Mouse (Mus musculus) bone marrow, adult 2 months (tissue): ENCODE results near the gene Arl4c. TPM values are rescaled to one million over a fixed set of nuclear protein-coding genes. Genes with fewer than 3 reads are reported as not detected.
"Not testable (repeated sequence)": the region's sequence is repeated elsewhere in the genome, so short reads cannot be mapped to it uniquely, and the experiment has no call there.

Experiments
- H3K27ac ChIP-seq: fragments of 200-500 bp; 2 replicates; pipeline ENCODE4 v1.5.1; 2012; ENCODE audit warnings: low read depth, mild to moderate bottlenecking, control low read depth, inconsistent platforms, low read length; ENCODE audit not compliant: control insufficient read depth, poor library complexity, insufficient read depth
- H3K4me1 ChIP-seq: fragments of 200-500 bp; 2 replicates; pipeline ENCODE4 v1.6.1; 2011; ENCODE audit warnings: low read length; ENCODE audit not compliant: control insufficient read depth, insufficient read depth
- H3K4me3 ChIP-seq: fragments of 200-500 bp; replicated peaks from 2 replicates; pipeline ENCODE3; 2011; ENCODE audit warnings: mild to moderate bottlenecking, low read depth, low read length, control low read depth; ENCODE audit not compliant: control insufficient read depth
- CTCF ChIP-seq: fragments of 200-500 bp; IDR thresholded peaks from 2 replicates; pipeline ENCODE4 v1.5.1; 2011; ENCODE audit warnings: low read length, control low read depth; ENCODE audit not compliant: control insufficient read depth, insufficient read depth
- POLR2A ChIP-seq: fragments of 200-500 bp; IDR thresholded peaks from 2 replicates; pipeline ENCODE4 v1.6.1; 2011; ENCODE audit warnings: low read depth, mild to moderate bottlenecking, control low read depth, low read length, borderline replicate concordance; ENCODE audit not compliant: control insufficient read depth
- WGBS: fragments of 180-500 bp; shearing (Covaris S2); methylation state at CpG from one replicate; pipeline ENCODE4 v1.1.7; 2018; 5-methylcytosine and 5-hydroxymethylcytosine counted together
- polyA plus RNA-seq: library from polyadenylated mRNA; stranded (reverse); fragments of >200 nt; gene quantifications from 2 replicates; pipeline ENCODE4 v1.2.4, GENCODE M21; 2011; ENCODE audit warnings: low replicate concordance; ENCODE audit not compliant: missing spikeins, insufficient read depth, insufficient read length

Gene Arl4c
- polyA plus RNA-seq, 1 experiment, result 4.5 TPM

DNA sequence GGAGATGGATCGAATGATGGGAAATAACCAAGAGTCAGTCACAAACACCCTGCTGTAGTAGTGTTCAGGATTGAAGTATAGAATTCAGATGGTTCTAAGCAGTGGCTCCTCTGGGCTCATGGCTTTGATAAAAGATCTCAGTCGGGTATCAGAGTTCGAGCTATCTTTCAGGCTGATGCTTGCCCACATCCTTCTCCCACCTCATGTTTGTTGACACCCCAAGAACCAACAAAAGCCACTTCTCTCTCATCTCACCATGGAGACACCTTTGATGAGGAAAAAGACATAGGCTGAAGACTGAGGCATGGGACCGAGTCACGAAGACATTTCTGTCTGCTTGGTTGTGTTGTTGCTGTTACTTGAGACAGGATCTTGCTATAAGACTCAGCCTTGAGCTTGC, 57.6 kb downstream of the Arl4c start:
- no peak overlapping the region for H3K4me3 ChIP-seq
- H3K4me1 ChIP-seq, result peaks cover 5% of the 10 kb centered on the region
- TF ChIP-seq POLR2A (no peak), CTCF (no peak)
- WGBS, result 76% methylated on average over 5 of the region's 5 CpGs
- no peak overlapping the region for H3K27ac ChIP-seq

GRCm38 (mm10) chr1:88643181-88643823, 58.7 kb downstream of the Arl4c start:
- Histone ChIP-seq H3K4me1 (peaks cover 6% of the 10 kb centered on the region), H3K4me3 (no peak overlapping the region), H3K27ac (peak overlapping the region; percentile 15; the same call in 1 of the 2 replicates)
- whole genome bisulfite sequencing, result 63% methylated on average over 5 of the region's 5 CpGs
- TF ChIP-seq CTCF (no peak), POLR2A (no peak)

- no peak for TF ChIP-seq POLR2A
- no peak for TF ChIP-seq CTCF
- Histone ChIP-seq H3K27ac (no peak overlapping the region), H3K4me3 (no peak overlapping the region), H3K4me1 (peaks cover 6% of the 10 kb centered on the region)
- 58% methylated on average over 4 of the region's 4 CpGs for WGBS
Measured at GRCm38 (mm10) chr1:88642735-88643134, 59.3 kb downstream of the Arl4c start.

DNA sequence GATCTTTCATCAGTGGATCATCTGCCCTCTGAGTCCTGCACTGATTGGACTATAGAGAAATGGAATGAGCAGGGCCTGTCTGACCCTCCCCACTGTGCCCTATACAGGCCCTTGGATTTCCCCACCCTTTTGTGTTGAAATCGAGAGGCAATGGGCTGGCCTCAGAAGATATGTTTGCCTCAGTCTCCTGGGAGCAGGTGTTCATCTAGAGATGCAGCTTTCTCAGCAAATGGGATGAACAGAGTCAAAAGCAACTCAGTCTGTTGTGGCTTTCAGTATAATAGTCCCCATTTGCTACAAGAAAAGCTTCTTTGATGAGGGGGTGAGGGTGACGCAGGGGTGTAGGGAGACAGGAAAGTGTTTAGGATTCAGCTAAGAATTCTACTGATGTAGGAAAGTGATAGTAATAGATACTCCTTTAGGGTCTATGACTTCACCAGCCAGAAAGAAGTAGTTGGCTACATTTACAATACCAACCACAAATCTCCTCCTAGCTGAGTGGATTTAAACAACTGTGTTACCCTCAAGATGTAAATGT, 60.3 kb downstream of the Arl4c start:
- 71% methylated on average over 2 of the region's 2 CpGs for WGBS
- peaks cover 6% of the 10 kb centered on the region for H3K4me1 ChIP-seq
- no peak overlapping the region for H3K27ac ChIP-seq
- H3K4me3 ChIP-seq, result no peak overlapping the region
- no peak for TF ChIP-seq CTCF
- TF ChIP-seq POLR2A, result no peak

DNA sequence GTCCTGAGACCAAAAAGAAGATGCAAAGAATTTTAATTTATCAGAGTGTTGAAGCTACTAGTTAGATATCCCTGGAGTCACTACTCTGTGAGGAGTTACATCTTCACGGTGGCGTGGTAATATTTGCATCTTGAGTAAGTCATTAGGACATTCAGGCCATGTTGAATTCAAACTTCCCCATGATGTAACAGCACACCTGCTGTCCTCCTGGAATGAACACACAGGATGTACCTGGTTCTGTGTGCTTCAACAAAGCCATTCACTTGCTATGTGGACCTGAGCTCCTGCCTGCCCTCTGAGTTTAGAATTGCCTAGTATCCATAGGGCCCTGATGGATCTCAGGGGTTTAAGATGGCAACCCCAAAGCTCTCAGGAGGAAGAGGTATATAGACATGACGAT, 60.8 kb downstream of the Arl4c start:
- H3K27ac ChIP-seq, result no peak overlapping the region
- 53% methylated on average over 3 of the region's 3 CpGs for WGBS
- TF ChIP-seq POLR2A, result no peak
- no peak for TF ChIP-seq CTCF

GRCm38 (mm10) chr1:88639432-88640281, 62.4 kb downstream of the Arl4c start:
- WGBS, result 33% methylated on average over 10 of the region's 10 CpGs
- 0 out of 2 replicates have a peak overlapping the region, but pooled peaks have one; percentile 14 for H3K27ac ChIP-seq
- no peak; the same call in 1 of the 2 replicates for TF ChIP-seq CTCF
- TF ChIP-seq POLR2A, result no peak
- H3K4me3 ChIP-seq, result no peak overlapping the region
- H3K4me1 ChIP-seq, result peaks cover 8% of the 10 kb centered on the region

More for the DNA sequence above, 60.8 kb downstream of the Arl4c start:
- peaks cover 6% of the 10 kb centered on the region for H3K4me1 ChIP-seq
- no peak overlapping the region for H3K4me3 ChIP-seq

GRCm38 (mm10) chr1:88638622-88639021, 63.4 kb downstream of the Arl4c start:
- 64% methylated on average over 4 of the region's 4 CpGs for WGBS
- Histone ChIP-seq H3K4me3 (no peak overlapping the region), H3K4me1 (peaks cover 8% of the 10 kb centered on the region), H3K27ac (no peak overlapping the region)
- no peak for TF ChIP-seq CTCF
- no peak for TF ChIP-seq POLR2A

DNA sequence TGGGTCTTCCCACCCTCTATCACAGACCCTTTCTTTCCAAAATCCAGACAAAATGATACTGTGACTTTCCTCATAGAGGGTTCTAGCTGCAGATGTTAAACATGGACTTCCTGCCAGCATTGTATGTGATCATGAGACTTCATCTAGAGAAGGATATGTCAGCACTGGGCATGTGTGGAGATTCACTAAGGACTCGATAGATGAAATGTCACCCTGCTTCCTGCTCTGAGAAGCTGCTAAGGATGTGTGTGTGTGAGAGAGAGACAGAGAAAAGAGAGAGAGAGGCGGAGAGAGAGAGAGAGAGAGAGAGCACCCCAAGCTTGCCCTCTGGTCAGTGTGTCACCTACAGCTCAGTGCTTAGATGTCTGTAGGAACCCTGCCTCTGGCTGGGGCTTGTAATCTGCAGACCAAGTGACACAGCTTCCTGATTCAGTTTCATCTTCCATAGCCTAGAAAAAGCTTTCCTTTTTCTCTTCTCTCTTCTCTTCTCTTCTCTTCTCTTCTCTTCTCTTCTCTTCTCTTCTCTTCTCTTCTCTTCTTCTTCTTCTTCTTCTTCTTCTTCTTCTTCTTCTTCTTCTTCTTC, 65.4 kb downstream of the Arl4c start:
- not testable (repeated sequence) for H3K4me3 ChIP-seq, H3K4me1 ChIP-seq, H3K27ac ChIP-seq
- WGBS, result 52% methylated on average over 2 of the region's 2 CpGs
